Mouse (Mus musculus) heart, adult 18-20 months (tissue): ENCODE data around the gene Gins1. TPM values are rescaled to one million over a fixed set of nuclear protein-coding genes. Genes with fewer than 3 reads are reported as not detected.
"Not testable (repeated sequence)": the region's sequence is repeated elsewhere in the genome, so short reads cannot be mapped to it uniquely, and the experiment has no call there.

Source experiments
- DNase-seq, 2 experiments: peaks; one replicate each; pipeline ENCODE4 v3.0.0; 2021 to 2022; ENCODE audit warnings: mixed read lengths in 1 of 2
- long read RNA-seq, 2 experiments: library from polyadenylated mRNA; stranded (forward); transcript quantifications; one replicate each; pipeline ENCODE4 v2.0.0; 2021
- total RNA-seq, 2 experiments: library from RNA; stranded (reverse); gene quantifications; 2 replicates each; pipeline ENCODE4 v1.2.3; 2021

The Gins1 gene
- 1 to 10 TPM; 2.7 to 3.3 TPM for total RNA-seq
- long read RNA-seq, experiment 1, partial matches to known transcripts, result 0 of 1 reads
- long read RNA-seq, experiment 1, other reads (novel, unspliced or antisense), result 0 of 1 reads
- long read RNA-seq, experiment 2, partial matches to known transcripts, result 0 of 4 reads
- long read RNA-seq, experiment 2, other reads (novel, unspliced or antisense), result 1 of 4 reads

DNA sequence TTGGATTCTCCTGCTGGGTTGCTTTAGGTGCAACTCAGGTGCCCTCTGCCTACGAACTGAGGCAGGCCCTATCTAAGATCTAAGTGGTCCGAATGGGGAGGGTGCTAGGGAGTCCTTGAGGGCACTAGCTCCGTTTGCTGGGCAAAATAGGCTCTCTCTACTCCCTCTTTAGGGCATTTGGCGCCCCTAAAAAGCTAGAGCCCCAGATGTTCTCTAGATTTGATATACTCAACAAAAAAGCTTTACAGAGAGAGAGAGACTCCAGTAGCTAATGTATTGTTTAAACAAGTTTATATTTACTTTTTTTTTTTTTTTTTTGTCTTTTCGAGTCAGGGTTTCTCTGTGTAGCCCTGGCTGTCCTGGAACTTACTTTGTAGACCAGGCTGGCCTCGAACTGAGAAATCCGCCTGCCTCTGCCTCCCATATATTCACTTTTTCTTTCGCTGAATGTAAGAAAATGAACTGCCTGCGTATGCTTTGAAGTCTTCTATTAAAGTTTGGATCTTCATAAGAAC is at the start of gene Gins1:
Gene Gins1, plus strand, starts transcription at position 465 of the 515 bp plus-strand sequence.
- no peak for DNase-seq

DNA sequence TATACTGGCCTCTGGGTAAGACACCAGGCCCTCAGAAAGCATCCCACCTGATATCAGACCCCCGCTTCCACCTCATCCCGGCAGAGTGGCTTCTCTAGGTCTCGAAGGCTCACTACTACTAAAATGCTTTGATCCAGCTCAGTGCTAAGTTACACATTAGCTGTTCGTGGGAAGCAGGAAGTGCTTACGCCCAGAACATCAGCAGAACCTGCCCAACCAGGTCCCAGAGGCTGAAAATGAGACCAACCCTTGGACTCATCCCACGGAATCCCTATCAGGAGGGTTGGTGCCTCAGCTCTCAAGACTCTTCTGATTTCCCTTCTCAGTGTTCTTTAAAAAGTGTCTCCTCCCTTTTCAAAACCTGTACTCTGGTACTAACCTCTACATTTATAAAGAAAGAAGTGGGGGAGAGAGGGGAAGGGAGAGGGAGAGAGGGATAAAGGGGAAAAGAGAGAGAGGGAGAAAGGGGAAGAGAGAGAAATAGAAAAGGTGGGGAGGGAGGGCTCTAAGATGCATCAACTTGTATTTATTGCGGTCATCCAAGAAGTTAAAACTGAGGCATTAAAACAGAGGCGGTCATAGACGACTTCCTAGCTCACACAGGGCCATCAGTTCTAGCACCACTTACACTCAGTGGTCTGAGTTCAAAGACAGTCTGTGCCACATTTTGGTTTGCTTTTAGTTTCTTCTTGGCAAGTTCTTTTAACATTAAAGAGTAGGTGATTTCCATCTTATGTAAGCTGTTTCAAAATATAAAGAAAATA is 46.3 kb upstream of the Gins1 start:
- DNase-seq, result no peak

DNA sequence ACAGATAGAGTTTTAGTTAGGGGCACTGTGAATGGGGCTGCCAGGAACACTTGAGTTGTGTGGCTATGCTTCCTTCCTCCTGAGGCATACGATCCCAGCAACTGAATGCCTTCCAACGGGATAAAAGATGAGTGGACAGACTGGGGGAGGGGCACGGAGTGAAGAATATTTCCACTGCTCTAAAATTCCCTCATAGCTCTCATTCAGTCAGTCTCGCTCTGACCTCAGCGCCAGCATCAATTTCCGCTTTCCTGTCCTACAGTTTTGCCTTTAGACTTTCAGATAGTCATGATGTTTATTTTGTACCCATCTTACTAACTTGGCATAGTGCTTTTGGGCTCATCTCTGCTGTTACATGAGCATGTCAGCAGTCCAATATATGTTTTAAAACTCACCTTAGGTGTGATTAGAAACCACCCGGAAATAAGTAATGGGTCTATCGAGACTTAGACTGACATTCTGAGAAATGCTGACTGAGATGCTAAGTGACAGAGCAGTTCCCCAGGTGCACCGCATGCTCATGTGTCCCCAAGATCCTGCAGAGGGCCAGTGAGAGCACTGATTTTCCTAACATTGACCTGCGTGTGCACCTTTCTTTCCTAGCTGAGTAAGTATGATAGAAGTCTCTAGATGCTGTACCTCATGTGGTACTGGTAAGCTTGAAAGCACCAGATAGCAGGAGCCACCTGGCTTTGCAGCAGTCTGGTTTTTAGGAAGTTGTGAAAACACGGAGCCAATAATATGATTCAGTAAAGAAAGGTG is 45.3 kb upstream of the Gins1 start:
- DNase-seq, result no peak

DNA sequence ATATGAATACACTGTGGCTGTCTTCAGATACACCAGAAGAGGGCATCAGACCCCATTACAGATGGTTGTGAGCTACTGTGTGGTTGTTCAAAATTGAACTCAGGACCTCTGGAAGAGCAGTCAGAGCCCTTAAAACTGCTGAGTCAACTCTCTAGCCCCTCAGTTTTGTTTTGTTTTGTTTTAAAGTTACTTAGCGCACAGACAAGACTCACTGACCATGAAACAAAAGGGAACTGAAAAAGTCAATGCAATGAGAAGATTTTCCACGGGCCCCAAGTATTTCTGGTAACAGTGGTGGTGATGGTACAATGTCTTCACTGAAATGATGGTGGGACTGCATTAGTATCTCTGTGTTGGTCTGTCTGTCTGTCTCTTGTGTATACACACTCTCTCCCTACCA is 44.1 kb upstream of the Gins1 start:
- no peak for DNase-seq

DNA sequence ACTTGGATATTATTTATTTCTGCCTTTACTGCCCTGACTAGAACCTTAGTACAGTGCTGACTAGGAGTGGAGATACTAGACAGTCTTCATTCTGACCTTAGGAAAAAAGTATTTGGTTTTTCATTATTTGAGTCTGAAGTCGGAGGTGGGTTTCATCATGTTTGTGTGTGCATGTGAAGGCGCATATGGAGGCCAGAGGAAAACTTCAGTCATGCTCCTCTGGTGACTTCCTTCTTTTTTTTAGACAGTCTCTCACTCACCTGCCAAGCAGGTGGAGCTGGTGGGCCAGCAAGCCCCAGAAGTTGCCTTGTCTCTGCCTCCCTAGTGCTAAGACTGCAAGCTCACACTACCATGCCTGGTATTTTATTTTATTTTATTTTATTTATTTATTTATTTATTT is 38.2 kb upstream of the Gins1 start:
- no peak for DNase-seq

DNA sequence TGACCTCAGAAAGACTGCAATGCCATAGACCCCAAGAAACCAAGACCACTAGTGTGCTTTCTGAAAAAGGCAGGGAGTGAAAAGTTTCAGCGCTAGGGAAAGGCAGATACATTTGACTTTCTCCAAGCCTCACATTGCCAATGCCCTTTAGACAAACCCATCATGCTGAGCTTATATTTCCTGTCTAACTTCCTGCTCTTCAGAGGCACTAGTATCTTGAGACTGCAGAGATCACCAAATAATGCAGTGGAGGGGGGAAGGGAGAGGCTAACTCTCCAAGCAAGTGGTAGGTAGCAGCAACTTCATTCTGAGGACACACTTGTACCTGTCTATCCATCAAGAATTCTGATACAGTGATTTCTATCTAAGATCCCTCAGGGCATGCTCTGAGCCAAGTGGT is 35.8 kb upstream of the Gins1 start:
- DNase-seq, result no peak

DNA sequence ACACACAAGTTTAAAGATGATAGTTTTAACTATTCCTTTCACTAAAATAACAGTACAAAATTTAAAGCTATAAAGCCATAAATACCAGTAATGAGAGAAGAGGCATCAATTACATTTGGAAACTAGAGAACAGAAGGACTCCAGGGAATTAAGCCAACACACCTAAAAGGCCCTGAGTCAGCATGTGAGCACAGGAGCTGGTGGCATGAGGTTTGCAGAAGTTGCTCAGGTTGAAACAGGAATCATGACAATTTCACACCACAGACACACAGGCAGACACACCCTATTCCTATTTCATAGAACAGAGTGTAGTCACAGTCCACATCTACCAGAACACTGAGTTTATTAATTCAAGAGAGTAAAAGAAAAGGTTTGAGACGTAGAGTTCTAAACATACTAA is 30.7 kb upstream of the Gins1 start:
- DNase-seq, result no peak

DNA sequence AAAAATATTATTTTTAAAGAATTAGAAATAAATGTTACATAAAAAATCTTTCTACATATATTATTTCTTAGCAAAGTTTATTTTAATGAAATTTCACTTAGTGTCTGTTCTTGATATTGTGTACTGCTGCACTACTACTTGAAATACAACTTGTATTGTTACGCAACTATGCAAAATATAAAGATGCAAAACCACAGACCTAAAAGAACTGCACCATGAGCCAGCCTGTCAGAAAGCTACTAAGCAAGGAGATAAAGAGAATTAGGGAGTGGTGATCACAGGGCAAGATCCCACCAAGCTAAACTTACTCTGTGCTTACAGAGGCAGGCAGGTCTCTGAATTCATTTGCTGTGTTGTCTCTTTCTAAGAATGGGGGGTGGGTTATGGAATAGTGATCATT is 30.0 kb upstream of the Gins1 start:
- DNase-seq, result no peak

DNA sequence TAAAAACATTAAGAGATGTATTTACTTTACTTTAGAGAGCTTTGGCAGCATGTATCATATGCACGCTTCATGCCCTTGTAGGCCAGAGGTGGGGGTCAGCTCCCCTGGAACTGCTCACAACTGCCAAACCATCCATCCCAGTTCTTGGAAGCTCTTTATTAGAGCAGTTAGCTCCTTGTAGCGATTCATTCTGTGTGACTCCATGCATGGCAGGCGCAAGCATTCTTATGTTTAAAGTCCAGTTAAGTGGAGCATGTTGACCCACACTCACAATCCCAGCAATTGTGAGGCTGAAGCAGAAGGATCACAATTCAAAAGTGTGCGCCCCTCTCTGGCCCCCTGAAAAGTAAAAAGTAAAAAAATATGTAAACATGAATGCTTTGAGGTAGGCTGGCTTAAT is 27.6 kb upstream of the Gins1 start:
- DNase-seq, result no peak

DNA sequence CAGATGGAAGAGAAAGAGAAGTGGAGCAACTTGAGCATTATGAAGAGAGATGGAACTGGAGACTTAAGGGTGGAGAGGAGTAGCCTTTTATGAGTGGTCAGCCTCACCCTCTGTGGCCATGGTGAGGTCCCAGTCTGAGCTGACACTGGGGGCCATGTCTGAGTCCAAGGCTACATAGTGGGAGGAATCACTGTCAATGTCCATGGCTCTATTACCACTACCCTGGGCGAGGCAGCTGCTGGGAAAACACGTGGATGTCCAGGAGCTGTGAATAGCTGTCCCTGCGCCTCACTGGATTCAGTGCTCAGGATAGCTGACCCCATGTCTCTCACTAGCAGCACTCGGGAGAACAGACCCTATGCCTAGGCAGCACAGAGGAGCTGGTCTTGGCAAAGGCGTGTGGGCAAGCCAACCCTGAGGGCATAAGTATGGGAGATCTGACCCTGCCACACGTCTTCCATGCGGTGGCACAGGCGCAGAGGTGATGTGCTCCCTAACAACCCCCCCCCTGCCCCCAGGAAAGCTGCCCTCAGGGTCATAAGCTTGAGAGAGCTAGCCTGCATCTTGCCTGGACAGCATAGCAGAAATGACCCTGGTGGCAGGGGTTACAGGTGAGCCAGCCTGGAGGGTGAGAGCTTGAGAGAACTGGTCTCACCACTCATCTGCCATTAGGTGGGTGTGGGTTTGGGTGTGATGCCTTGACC is 21.0 kb upstream of the Gins1 start:
- no peak for DNase-seq

DNA sequence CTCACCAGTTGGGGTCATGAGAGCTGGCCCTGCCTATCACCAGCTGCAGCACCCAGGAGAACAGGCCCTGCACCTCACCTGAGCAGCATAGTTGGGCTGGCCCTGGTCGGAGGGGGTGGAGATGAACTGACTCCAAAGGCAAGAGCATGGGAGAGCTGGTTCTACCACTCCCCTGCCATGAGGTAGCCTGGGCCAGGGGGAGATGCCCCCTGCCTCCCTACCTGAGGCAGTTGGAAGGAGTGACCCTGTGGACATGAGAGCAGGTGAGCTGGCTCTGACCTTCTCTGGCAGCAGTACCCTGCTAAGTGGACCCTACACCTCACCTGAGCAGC is 20.5 kb upstream of the Gins1 start:
- no peak for DNase-seq

DNA sequence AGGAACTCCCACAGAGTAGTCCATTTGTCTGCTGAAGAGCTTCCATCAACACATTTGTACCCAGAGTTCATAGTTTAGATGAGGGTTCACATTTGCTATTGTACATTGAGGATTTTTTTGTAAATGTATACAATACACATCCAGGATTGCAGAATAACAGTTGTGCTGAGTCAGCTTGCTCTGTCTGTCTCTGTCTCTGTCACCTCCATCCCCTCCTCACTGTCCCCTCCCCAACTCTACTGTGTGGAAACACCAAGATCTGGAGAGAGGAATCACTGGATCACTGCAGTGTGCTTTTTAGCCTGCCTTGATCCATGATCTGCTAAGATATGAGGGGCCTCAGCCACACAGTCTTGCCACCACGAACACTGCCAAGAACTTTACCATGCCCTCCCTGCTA is 19.4 kb upstream of the Gins1 start:
- no peak for DNase-seq

DNA sequence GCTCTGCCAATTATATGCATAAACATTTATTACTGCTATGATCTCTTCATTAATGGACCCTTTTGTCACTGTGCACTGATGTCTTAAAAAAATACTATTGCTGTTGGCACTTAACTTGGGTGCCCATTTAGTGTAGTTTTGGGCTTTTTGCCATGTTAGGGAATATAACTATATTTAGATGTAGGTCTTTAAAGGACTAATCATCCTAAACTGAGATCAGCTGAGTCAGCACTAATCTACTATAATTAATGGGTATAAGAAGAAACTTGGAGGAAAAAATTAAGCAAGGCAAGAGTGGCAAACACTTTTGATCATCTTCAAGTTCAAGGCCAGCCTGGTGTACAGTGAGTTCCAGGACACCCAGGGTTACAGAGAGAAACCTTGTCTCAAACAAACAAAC is 18.9 kb upstream of the Gins1 start:
- DNase-seq, result no peak

DNA sequence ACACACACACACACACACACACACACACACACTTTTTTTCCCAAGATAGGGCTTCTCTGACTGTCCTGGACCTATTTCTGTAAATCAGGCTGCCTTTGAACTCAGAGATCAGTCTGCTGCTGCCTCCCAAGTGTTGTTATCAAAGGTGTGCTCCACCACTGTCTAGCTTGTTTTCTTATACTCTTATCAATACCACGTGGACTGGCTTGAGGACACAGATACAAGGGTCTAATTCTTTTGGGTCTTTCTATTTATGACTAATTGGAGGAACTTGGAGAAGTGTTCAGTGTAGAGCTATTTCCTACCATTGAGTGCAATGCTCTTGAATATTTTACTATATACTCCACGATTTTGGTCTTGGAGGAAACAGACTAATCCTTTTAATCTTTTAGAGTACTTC is 17.8 kb upstream of the Gins1 start:
- no peak for DNase-seq

DNA sequence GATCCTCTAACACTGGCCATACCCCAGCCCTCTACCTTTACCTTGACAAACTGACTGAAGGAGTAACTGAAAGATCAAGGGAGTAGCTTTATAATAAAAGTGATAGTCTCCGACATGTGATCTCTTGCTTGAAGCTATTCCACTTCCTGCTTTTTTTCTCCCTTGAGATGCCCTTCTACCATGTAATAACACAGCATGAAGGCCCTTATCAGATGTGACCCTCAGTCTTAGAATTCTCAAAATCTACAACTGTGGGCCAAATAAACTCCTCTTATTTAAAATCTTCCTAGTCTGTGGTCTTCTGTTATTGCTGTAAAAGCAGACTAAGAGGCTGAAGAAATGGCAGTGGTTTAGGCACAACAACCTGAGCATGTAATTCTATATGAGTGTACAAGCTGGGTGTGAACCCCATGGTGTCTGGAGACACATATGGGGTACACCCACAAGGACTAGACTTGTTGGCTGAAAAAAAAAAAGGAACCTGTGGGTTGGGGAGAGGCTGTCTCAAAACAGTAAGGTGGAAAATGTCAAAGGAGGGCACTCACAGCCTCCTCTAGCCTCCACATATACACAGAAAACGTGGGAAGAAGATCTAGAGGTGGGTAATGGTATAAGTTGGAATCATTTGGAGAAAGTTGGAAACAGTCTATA is 10.5 kb upstream of the Gins1 start:
- DNase-seq, result no peak

DNA sequence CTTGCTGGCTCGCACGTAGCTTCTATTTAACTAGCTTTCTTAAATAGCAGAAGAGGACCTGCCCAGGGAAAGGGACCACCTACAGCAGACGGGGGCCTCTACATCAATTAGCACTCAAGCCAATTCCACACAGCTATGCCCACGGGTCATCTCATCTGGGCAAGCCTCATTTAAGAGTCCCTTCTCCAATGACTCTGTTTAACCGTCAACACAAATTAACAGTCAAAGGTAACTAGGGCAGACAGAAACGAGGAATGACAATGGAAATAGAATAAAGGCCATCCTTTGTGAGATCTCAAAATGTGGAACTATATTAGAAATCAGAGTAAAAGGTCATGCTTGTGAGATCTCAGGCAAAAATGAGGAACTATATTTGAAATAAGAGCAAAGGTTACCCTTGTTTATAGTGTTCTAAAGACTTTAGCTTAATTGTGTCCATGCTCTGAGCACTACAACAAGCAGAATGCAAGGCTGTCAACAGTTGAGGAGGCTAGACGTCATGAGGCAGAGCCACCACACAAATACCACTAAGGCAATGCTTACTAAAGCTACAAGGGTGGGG is 9.4 kb upstream of the Gins1 start:
- DNase-seq, result no peak

DNA sequence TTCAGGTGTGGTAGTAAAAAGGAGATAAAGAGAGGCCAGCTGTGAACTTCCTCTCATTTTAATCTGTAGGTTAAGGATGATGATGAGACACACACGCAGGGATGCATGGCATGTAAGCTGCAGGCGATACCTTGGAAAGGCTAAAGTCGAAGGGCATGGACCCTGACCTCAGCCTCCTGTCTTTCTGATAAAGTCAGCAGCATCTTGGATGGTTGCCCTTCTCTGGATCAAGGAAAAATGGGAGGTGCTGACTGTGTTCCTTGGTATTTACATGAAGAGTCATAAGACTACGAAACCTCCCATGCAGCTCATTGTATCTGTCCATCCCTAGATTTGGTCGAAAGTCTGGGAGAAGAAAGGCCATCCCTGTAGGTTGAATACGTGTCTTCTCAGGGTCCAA is 4.9 kb upstream of the Gins1 start:
- DNase-seq, result no peak

DNA sequence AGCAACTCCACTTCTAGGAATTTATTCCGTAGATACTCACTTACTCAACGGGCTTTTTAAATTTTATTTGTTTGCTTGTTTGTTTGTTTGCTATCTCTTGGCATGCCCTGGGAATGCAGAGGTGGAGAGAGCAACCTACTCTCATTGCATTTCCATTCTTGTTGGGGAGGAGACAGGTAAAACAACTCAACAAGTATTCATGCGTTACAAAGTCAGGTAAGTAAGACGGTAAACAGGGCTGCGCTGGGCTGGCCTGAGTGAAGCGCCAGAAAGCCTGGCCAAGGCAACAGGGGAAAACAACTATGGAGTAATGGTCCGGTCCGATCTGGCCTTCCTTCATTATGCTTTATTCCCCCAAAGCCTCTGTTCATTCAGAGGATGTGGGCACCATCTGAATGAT is 2.9 kb upstream of the Gins1 start:
- no peak for DNase-seq

DNA sequence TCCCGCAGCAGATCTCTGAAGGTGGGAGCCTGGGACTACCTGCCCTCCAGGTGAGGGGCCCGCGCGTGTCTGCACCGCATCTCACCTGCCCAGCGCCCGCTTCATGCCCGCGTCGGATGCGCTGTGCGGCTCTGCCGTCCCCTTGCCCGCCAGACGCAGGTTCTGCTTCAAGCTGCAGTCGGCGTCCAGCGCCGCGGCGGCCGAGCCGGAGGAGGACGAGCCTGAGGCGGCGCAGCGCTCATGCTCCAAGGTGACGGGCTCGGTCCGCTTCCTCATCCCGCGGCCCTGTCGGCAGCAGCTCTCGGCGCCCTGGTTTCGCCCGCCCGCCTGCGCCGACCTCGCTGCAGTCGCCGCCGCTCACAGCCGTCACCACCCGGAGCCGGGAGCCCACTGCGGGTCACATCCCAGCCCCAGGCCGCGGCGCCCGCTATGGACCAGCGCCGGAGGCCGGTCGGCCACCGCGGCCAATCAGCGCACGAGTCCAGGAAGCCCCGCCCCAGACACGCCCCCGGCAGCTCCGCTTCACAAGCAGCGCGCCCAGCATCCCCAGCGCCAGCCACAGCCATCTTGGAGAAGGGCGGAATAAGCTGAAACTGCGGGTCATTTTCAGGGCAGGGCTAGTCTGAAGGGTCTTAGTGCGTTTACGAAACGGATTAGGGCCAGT is 796 bp upstream of the Gins1 start, which contains the start of gene Abhd12:
Gene Abhd12, minus strand, starts transcription at position 470 of the 664 bp plus-strand sequence.
- DNase-seq, result peak; percentile 98 to 99

DNA sequence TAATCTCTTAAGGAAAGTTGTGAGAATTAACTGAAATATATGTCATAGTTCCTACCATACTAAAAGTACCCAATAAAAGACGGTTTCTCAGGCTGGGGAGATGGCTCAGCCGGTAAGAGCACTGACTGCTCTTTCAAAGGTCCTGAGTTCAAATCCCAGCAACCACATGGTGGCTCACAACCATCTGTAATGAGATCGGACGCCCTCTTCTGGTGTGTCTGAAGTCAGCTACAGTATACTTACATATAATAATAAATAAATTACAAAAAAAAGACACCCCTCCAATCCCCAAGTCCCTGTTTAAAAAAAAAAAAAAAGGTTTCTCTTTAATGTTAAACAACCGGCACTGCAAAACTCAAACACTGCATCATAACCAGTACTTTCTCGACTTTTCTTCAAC is 3.7 kb downstream of the Gins1 start:
- DNase-seq, result not testable (repeated sequence)

DNA sequence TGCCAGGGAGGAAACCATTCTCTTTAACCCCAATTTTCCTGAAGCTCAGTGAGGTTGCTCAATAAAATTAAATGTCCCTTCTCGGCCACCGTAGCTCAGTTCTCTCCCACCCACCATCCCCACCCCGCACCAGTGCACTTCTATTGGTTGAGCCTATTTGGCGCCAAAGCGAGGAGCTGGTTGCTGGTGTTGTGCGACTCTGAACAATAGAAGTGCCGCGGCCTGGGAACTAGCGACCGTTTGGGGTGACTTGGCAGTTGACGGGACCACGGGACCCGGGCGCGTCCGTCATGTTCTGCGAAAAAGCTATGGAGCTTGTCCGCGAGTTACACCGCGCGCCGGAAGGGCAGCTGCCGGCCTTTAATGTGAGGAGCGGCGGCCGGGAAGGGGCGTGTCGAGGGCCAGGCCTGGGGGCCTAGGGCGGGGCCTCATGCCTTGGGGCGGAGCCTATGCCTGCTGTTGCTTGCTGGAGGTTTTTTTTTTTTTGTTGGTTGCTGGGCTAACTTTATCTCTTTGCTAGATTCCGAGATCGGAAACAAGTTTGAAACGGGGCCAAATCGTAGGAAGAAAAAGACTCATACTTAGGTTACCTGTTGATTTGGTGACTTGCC is 4.3 kb downstream of the Gins1 start:
- peak; percentile 95 to 96 for DNase-seq
